Mouse (Mus musculus) gastrocnemius, postnatal 14 days (tissue): ENCODE results near the gene Abr. TPM values are rescaled to one million over a fixed set of nuclear protein-coding genes. Genes with fewer than 3 reads are reported as not detected.

Source experiments
- DNase-seq: peaks from one replicate; pipeline ENCODE4 v3.0.0; 2021; ENCODE audit warnings: mixed read lengths
- intact Hi-C: fragments of 180-260 bp; cut with DNase I; formaldehyde crosslinking; loops from one replicate; pipeline ENCODE4 v1.15.1; 2025; ENCODE audit warnings: low total_unique reads
- long read RNA-seq, 2 experiments: library from polyadenylated mRNA; stranded (forward); transcript quantifications; one replicate each; pipeline ENCODE4 v2.0.0; 2021
- total RNA-seq, 2 experiments: library from RNA; stranded (reverse); gene quantifications; 2 replicates each; pipeline ENCODE4 v1.2.3; 2021

Gene Abr
- total RNA-seq, result 10 to 100 TPM; 15.4 to 18.2 TPM
- long read RNA-seq, experiment 1, partial matches to known transcripts, result 1 of 11 reads
- long read RNA-seq, experiment 1, other reads (novel, unspliced or antisense), result 7 of 11 reads
- long read RNA-seq, experiment 2, transcript Abr-205 (22 exons, 3,534 nt), result major isoform, 8 of 22 reads
- long read RNA-seq, experiment 2, partial matches to known transcripts, result 0 of 22 reads
- long read RNA-seq, experiment 2, other reads (novel, unspliced or antisense), result 14 of 22 reads

GRCm38 (mm10) chr11:76622152-76622565, at the start of gene Abr:
Gene Abr, minus strand, starts transcription at chr11:76622314.
- intact Hi-C loops, result no loop called here
- DNase-seq, result peak; percentile 28

- intact Hi-C loops, result no loop called here
- no peak for DNase-seq
These were observed 45.7 kb upstream of the Abr start for GRCm38 (mm10) chr11:76667807-76668206.

- no peak for DNase-seq
- intact Hi-C loops, result no loop called here
These were observed 44.0 kb upstream of the Abr start for GRCm38 (mm10) chr11:76666002-76666649.

GRCm38 (mm10) chr11:76661790-76662468, 39.8 kb upstream of the Abr start:
- intact Hi-C loops, result no loop called here
- DNase-seq, result no peak

GRCm38 (mm10) chr11:76659138-76659930, 37.2 kb upstream of the Abr start:
- intact Hi-C loops, result no loop called here
- no peak for DNase-seq

GRCm38 (mm10) chr11:76657450-76657970, 35.4 kb upstream of the Abr start:
- DNase-seq, result no peak
- intact Hi-C loops, result no loop called here

- intact Hi-C loops, result no loop called here
These were observed 33.0 kb upstream of the Abr start for GRCm38 (mm10) chr11:76655106-76655505.

GRCm38 (mm10) chr11:76652838-76653334, 30.8 kb upstream of the Abr start:
- intact Hi-C loops, result loop anchor here (5.0 kb wide), 1 partner anchor 131 kb away; no protein-coding TSS in a partner anchor
- no peak for DNase-seq

More at GRCm38 (mm10) chr11:76655106-76655505, 33.0 kb upstream of the Abr start:
- no peak for DNase-seq

- intact Hi-C loops, result loop anchor here (5.0 kb wide), 1 partner anchor 129 kb away; no protein-coding TSS in a partner anchor
- DNase-seq, result no peak
These were observed 28.9 kb upstream of the Abr start for GRCm38 (mm10) chr11:76650862-76651560.

- intact Hi-C loops, result loop anchor here (5.0 to 10.0 kb wide), 2 partner anchors 65 to 103 kb away; no protein-coding TSS in a partner anchor
- DNase-seq, result peak; percentile 67
These were observed 25.4 kb upstream of the Abr start for GRCm38 (mm10) chr11:76647500-76647899.

GRCm38 (mm10) chr11:76647062-76647461, 24.9 kb upstream of the Abr start:
- DNase-seq, result no peak
- intact Hi-C loops, result loop anchor here (5.0 to 10.0 kb wide), 2 partner anchors 65 to 102 kb away; no protein-coding TSS in a partner anchor

- intact Hi-C loops, result loop anchor here (5.0 to 10.0 kb wide), 2 partner anchors 64 to 101 kb away; no protein-coding TSS in a partner anchor
- DNase-seq, result peak; percentile 85
These were observed 23.8 kb upstream of the Abr start for GRCm38 (mm10) chr11:76645955-76646354.

GRCm38 (mm10) chr11:76645036-76645435, 22.9 kb upstream of the Abr start:
- no peak for DNase-seq
- intact Hi-C loops, result loop anchor here (5.0 to 10.0 kb wide), 2 partner anchors 63 to 100 kb away; no protein-coding TSS in a partner anchor

GRCm38 (mm10) chr11:76644257-76644656, 22.1 kb upstream of the Abr start:
- intact Hi-C loops, result loop anchor here (10.0 kb wide), 1 partner anchor 99 kb away; no protein-coding TSS in a partner anchor

GRCm38 (mm10) chr11:76640231-76640630, 18.1 kb upstream of the Abr start:
- intact Hi-C loops, result loop anchor here (10.0 kb wide), 1 partner anchor 95 kb away; no protein-coding TSS in a partner anchor
- DNase-seq, result no peak

More at GRCm38 (mm10) chr11:76644257-76644656, 22.1 kb upstream of the Abr start:
- no peak for DNase-seq

GRCm38 (mm10) chr11:76639269-76639985, 17.3 kb upstream of the Abr start:
- intact Hi-C loops, result no loop called here
- DNase-seq, result no peak

- no peak for DNase-seq
- intact Hi-C loops, result no loop called here
These were observed 8.4 kb upstream of the Abr start for GRCm38 (mm10) chr11:76630487-76630886.

GRCm38 (mm10) chr11:76630023-76630422, 7.9 kb upstream of the Abr start:
- intact Hi-C loops, result no loop called here
- no peak for DNase-seq
